Mouse (Mus musculus) gastrocnemius, adult 2 months (tissue): ENCODE results near the gene Schip1. TPM values are rescaled to one million over a fixed set of nuclear protein-coding genes. Genes with fewer than 3 reads are reported as not detected.
A peak's percentile ranks its signal among the peaks of the same experiment; 100 is the strongest.

Experiments
- DNase-seq: peaks from one replicate; pipeline ENCODE4 v3.0.0; 2022
- H3K27ac ChIP-seq: fragments of 200-600 bp; 2 replicates; pipeline ENCODE4 v1.8.1; 2022; ENCODE audit warnings: mild to moderate bottlenecking
- H3K4me3 ChIP-seq: fragments of 200-600 bp; 2 replicates; pipeline ENCODE4 v1.8.1; 2022; ENCODE audit warnings: mild to moderate bottlenecking, moderate library complexity
- CTCF ChIP-seq: fragments of 200-600 bp; IDR thresholded peaks from 2 replicates; pipeline ENCODE4 v1.8.1; 2022; ENCODE audit warnings: antibody characterized with exemption, mild to moderate bottlenecking, moderate library complexity
- intact Hi-C: fragments of 180-260 bp; cut with DNase I; formaldehyde crosslinking; loops from one replicate; pipeline ENCODE4 v1.15.1; 2025
- total RNA-seq, 2 experiments: library from RNA; stranded (reverse); gene quantifications; 2 replicates each; pipeline ENCODE4 v1.2.3; 2021

Gene Schip1
- total RNA-seq, 2 experiments from 2014 or later, result 124 to 144 TPM

GRCm38 (mm10) chr3:68623036-68623435, 558.4 kb downstream of the Schip1 start:
- intact Hi-C loops, result no loop called here
- TF ChIP-seq CTCF, result no peak
- H3K27ac ChIP-seq, result no peak overlapping the region
- H3K4me3 ChIP-seq, result no peak overlapping the region
- no peak for DNase-seq

GRCm38 (mm10) chr3:68624471-68624870, 559.9 kb downstream of the Schip1 start:
- H3K4me3 ChIP-seq, result no peak overlapping the region
- no peak overlapping the region for H3K27ac ChIP-seq
- TF ChIP-seq CTCF, result no peak
- intact Hi-C loops, result no loop called here
- no peak for DNase-seq

GRCm38 (mm10) chr3:68630261-68630660, 565.7 kb downstream of the Schip1 start:
- intact Hi-C loops, result no loop called here

GRCm38 (mm10) chr3:68630821-68631220, 566.2 kb downstream of the Schip1 start:
- intact Hi-C loops, result no loop called here
- TF ChIP-seq CTCF, result no peak
- H3K4me3 ChIP-seq, result no peak overlapping the region
- peak overlapping the region; percentile 55; the same call in 1 of the 2 replicates for H3K27ac ChIP-seq
- DNase-seq, result no peak

More at GRCm38 (mm10) chr3:68630261-68630660, 565.7 kb downstream of the Schip1 start:
- DNase-seq, result no peak
- Histone ChIP-seq H3K4me3 (no peak overlapping the region), H3K27ac (no peak overlapping the region)
- no peak for TF ChIP-seq CTCF

- no peak for DNase-seq
- TF ChIP-seq CTCF, result no peak
- Histone ChIP-seq H3K4me3 (no peak overlapping the region), H3K27ac (no peak overlapping the region)
- intact Hi-C loops, result no loop called here
Measured at GRCm38 (mm10) chr3:68632714-68633113, 568.1 kb downstream of the Schip1 start.

- DNase-seq, result no peak
- H3K4me3 ChIP-seq, result no peak overlapping the region
- no peak for TF ChIP-seq CTCF
- no peak overlapping the region for H3K27ac ChIP-seq
- intact Hi-C loops, result no loop called here
Measured at GRCm38 (mm10) chr3:68633577-68633976, 569.0 kb downstream of the Schip1 start.

- DNase-seq, result no peak
- Histone ChIP-seq H3K4me3 (no peak overlapping the region), H3K27ac (no peak overlapping the region)
- no peak for TF ChIP-seq CTCF
- intact Hi-C loops, result no loop called here
Measured at GRCm38 (mm10) chr3:68637960-68638359, 573.4 kb downstream of the Schip1 start.

- Histone ChIP-seq H3K4me3 (no peak overlapping the region), H3K27ac (no peak overlapping the region)
- no peak for TF ChIP-seq CTCF
- DNase-seq, result no peak
- intact Hi-C loops, result no loop called here
Measured at GRCm38 (mm10) chr3:68638703-68639102, 574.1 kb downstream of the Schip1 start.

- no peak for TF ChIP-seq CTCF
- no peak overlapping the region for H3K27ac ChIP-seq
- intact Hi-C loops, result no loop called here
- no peak overlapping the region for H3K4me3 ChIP-seq
- no peak for DNase-seq
Measured at GRCm38 (mm10) chr3:68642935-68643334, 578.3 kb downstream of the Schip1 start.

GRCm38 (mm10) chr3:68646387-68647130, 582.0 kb downstream of the Schip1 start:
- no peak overlapping the region for H3K27ac ChIP-seq
- peak; percentile 26 for DNase-seq
- H3K4me3 ChIP-seq, result no peak overlapping the region
- peak; percentile 69 for TF ChIP-seq CTCF
- intact Hi-C loops, result loop anchor here (1.0 to 2.0 kb wide), 2 partner anchors 62 to 67 kb away; no protein-coding TSS in a partner anchor

- Histone ChIP-seq H3K4me3 (no peak overlapping the region), H3K27ac (no peak overlapping the region)
- TF ChIP-seq CTCF, result no peak
- intact Hi-C loops, result loop anchor here (2.0 kb wide), 1 partner anchor 62 kb away; no protein-coding TSS in a partner anchor
- no peak for DNase-seq
Measured at GRCm38 (mm10) chr3:68647282-68647681, 582.7 kb downstream of the Schip1 start.

- no peak for TF ChIP-seq CTCF
- Histone ChIP-seq H3K27ac (no peak overlapping the region), H3K4me3 (no peak overlapping the region)
- intact Hi-C loops, result no loop called here
- DNase-seq, result no peak
Measured at GRCm38 (mm10) chr3:68650251-68650650, 585.6 kb downstream of the Schip1 start.

GRCm38 (mm10) chr3:68656607-68657352, 592.2 kb downstream of the Schip1 start:
- TF ChIP-seq CTCF, result no peak
- intact Hi-C loops, result no loop called here
- no peak for DNase-seq
- no peak overlapping the region for H3K27ac ChIP-seq
- no peak overlapping the region for H3K4me3 ChIP-seq
